Mouse (Mus musculus) intestine, embryonic 16.5 days (tissue): ENCODE measurements around the gene Ift80. TPM values are rescaled to one million over a fixed set of nuclear protein-coding genes. Genes with fewer than 3 reads are reported as not detected.

Experiments
- ATAC-seq: fragments of 200-750 bp; cut with Nextera tagmentation; 2 replicates; pipeline ENCODE4 v1.8.0; 2017; ENCODE audit warnings: moderate TSS enrichment, moderate library complexity
- H3K27ac ChIP-seq: fragments of 300-500 bp; sonication (generic); 2 replicates; pipeline ENCODE4 v1.5.1; 2014; ENCODE audit warnings: mild to moderate bottlenecking, low read length
- H3K27me3 ChIP-seq: fragments of 300-500 bp; sonication (generic); replicated peaks from 2 replicates; pipeline ENCODE4 v1.6.1; 2014; ENCODE audit warnings: low read length, control low read depth, mixed read lengths; ENCODE audit not compliant: control insufficient read depth, insufficient read depth
- H3K36me3 ChIP-seq: fragments of 300-500 bp; sonication (generic); 2 replicates; pipeline ENCODE4 v1.6.1; 2014; ENCODE audit warnings: low read length, control low read depth; ENCODE audit not compliant: control insufficient read depth, insufficient read depth
- H3K4me1 ChIP-seq: fragments of 300-500 bp; sonication (generic); 2 replicates; pipeline ENCODE4 v1.6.1; 2014; ENCODE audit warnings: low read length, control low read depth, mixed read lengths; ENCODE audit not compliant: control insufficient read depth, insufficient read depth
- H3K4me2 ChIP-seq: fragments of 300-500 bp; sonication (generic); 2 replicates; pipeline ENCODE4 v1.6.1; 2014; ENCODE audit warnings: low read depth, low read length, control low read depth
- H3K4me3 ChIP-seq: fragments of 300-500 bp; sonication (generic); 2 replicates; pipeline ENCODE4 v1.5.1; 2014; ENCODE audit warnings: mild to moderate bottlenecking, low read length
- H3K9ac ChIP-seq: fragments of 300-500 bp; sonication (generic); 2 replicates; pipeline ENCODE4 v1.6.1; 2014; ENCODE audit warnings: low read depth, low read length
- H3K9me3 ChIP-seq: fragments of 300-500 bp; sonication (generic); 2 replicates; pipeline ENCODE4 v1.6.1; 2016; ENCODE audit warnings: low read length, control low read depth; ENCODE audit not compliant: control insufficient read depth
- WGBS: fragments of 180-500 bp; shearing (Covaris S2); extraction: QIAGEN DNeasy Blood & Tissue Kit; methylation state at CpG from one replicate; pipeline ENCODE4 v1.1.7; 2014; 5-methylcytosine and 5-hydroxymethylcytosine counted together
- polyA plus RNA-seq: library from polyadenylated mRNA; unstranded; fragments of >200 nt; fragmentation: Nextera tagmentation; extraction: Ambion mirVana; gene quantifications from 2 replicates; pipeline ENCODE4 v1.2.1, GENCODE M21; 2015

Ift80 gene
- polyA plus RNA-seq, 1 experiment from 2014 or later = 8.6 TPM

GRCm38 (mm10) chr3:69005338-69006245, 1.2 kb upstream of the Ift80 start:
- H3K9me3 ChIP-seq = 0 out of 2 replicates have a peak, but pooled peaks cover 2% of the 10 kb centered on the region
- H3K27ac ChIP-seq = peak overlapping the region; percentile 96
- H3K4me1 ChIP-seq = 0 out of 2 replicates have a peak, but pooled peaks cover 8% of the 10 kb centered on the region
- H3K4me3 ChIP-seq = peak overlapping the region; percentile 98
- under 1% methylated on average over 72 of the region's 72 CpGs for WGBS
- H3K9ac ChIP-seq = peak overlapping the region; percentile 95
- ATAC-seq = peak; percentile 59
- peak overlapping the region; percentile 79 for H3K4me2 ChIP-seq
- H3K27me3 ChIP-seq = no peaks in the 10 kb centered on the region
- no peaks in the 10 kb centered on the region for H3K36me3 ChIP-seq

DNA sequence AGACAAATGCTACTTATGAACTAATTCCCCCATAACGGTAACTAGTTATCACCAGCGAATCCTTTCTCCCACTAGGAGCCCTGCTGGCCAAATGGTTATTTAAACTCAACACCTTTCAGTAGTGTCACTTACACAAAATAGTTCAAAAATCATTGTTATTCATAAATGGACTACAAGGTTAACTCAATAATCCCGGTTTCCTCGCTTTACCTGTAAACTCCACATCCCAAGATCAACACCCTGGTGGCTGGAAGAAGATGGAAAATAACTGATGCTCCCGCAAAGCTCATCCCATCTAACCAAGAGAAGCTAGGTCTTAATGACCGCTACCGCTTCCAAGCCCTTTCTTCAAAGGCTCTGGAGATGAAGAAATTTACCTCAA, 324 bp downstream of the Ift80 start:
- peak overlapping the region; percentile 55 for H3K4me2 ChIP-seq
- H3K4me1 ChIP-seq = 0 out of 2 replicates have a peak, but pooled peaks cover 8% of the 10 kb centered on the region
- H3K36me3 ChIP-seq = no peaks in the 10 kb centered on the region
- 0 out of 2 replicates have a peak overlapping the region, but pooled peaks have one; percentile 18 for H3K27ac ChIP-seq
- H3K27me3 ChIP-seq = no peaks in the 10 kb centered on the region
- peak overlapping the region; percentile 98 for H3K4me3 ChIP-seq
- 0 out of 2 replicates have a peak, but pooled peaks cover 2% of the 10 kb centered on the region for H3K9me3 ChIP-seq
- WGBS = under 1% methylated on average over 7 of the region's 7 CpGs
- no peak; the same call in 1 of the 2 replicates for ATAC-seq
- H3K9ac ChIP-seq = peak overlapping the region; percentile 71

- H3K4me2 ChIP-seq = no peak overlapping the region
Observed at GRCm38 (mm10) chr3:69002781-69003180, 1.6 kb downstream of the Ift80 start.

DNA sequence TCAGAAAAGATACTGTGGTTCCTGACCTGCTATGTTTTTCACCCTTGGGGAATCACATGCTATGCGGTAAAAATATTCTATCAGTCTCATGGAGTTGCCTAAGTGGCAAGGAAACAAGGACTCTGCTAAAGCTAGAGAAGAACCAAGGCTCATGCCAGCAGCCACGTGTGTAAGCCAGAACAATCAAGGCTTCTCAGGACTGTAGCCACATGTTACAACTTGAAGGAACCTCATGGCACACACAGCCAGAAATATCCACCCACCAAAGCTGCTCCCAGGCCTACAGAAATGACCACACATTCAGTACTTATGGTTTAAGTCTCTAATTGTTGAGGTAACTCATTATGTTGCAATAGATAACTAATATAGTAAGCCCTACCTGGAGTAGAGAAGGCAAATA, 17.8 kb downstream of the Ift80 start:
- Histone ChIP-seq H3K9me3 (no peaks in the 10 kb centered on the region), H3K9ac (no peak overlapping the region), H3K27me3 (no peaks in the 10 kb centered on the region), H3K4me3 (no peak overlapping the region), H3K27ac (no peak overlapping the region), H3K36me3 (no peaks in the 10 kb centered on the region), H3K4me1 (no peaks in the 10 kb centered on the region), H3K4me2 (no peak overlapping the region)
- ATAC-seq = no peak
- WGBS = 83% methylated on average over 2 of the region's 2 CpGs

More at GRCm38 (mm10) chr3:69002781-69003180, 1.6 kb downstream of the Ift80 start:
- Histone ChIP-seq H3K27ac (no peak overlapping the region), H3K9me3 (0 out of 2 replicates have a peak, but pooled peaks cover 2% of the 10 kb centered on the region), H3K36me3 (no peaks in the 10 kb centered on the region), H3K27me3 (no peaks in the 10 kb centered on the region), H3K9ac (no peak overlapping the region), H3K4me1 (0 out of 2 replicates have a peak, but pooled peaks cover 8% of the 10 kb centered on the region), H3K4me3 (no peak overlapping the region)
- no peak for ATAC-seq
- 92% methylated on average over 4 of the region's 4 CpGs for WGBS

GRCm38 (mm10) chr3:68980898-68981297, 23.5 kb downstream of the Ift80 start:
- Histone ChIP-seq H3K27ac (no peak overlapping the region), H3K4me2 (no peak overlapping the region), H3K4me1 (no peaks in the 10 kb centered on the region), H3K9ac (no peak overlapping the region), H3K9me3 (no peaks in the 10 kb centered on the region), H3K36me3 (no peaks in the 10 kb centered on the region), H3K27me3 (no peaks in the 10 kb centered on the region), H3K4me3 (no peak overlapping the region)
- 64% methylated on average over 9 of the region's 9 CpGs for WGBS
- ATAC-seq = no peak

DNA sequence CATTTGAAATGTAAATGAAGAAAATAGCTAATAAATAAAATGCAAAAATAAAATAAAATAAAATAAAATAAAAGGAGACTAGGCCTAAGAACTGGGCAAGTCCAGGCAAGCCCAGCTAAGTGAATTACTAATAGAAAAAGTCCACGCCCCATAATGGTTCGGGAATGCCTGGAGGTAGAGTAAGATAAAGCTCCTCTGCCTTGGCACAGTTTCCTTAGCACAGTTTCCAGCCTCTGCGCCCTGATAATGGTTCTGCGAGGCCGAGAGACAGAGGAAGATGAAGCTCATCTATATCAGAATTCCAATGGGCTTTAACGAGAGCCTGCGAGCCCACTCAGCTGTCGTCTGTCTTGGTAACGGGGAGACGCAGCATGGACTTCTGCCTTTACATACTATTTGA, 25.2 kb downstream of the Ift80 start:
- ATAC-seq = no peak
- no peak overlapping the region for H3K4me2 ChIP-seq
- no peaks in the 10 kb centered on the region for H3K36me3 ChIP-seq
- H3K4me1 ChIP-seq = no peaks in the 10 kb centered on the region
- H3K4me3 ChIP-seq = no peak overlapping the region
- H3K9me3 ChIP-seq = no peaks in the 10 kb centered on the region
- 95% methylated on average over 10 of the region's 10 CpGs for WGBS
- H3K9ac ChIP-seq = no peak overlapping the region
- H3K27ac ChIP-seq = no peak overlapping the region
- H3K27me3 ChIP-seq = no peaks in the 10 kb centered on the region

DNA sequence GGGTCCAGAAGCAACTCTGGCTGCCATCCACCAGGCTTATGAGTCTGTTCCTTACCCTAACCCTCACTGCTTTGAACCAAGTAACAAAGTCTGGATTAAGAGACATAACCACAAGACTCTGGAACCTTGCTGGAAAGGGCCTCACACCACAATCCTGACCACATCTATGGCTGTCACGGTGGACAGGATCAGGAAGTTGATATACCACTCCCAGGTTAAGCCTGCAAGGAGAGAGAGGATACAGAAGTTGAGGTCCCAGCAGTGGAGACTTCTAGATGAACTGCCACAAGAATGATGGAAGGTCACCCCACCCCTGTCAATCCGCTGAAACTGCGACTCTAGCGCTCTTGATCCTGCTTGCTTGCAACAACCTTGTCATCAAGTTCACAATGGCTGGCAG, 26.7 kb downstream of the Ift80 start:
- no peaks in the 10 kb centered on the region for H3K36me3 ChIP-seq
- no peak overlapping the region for H3K9ac ChIP-seq
- ATAC-seq = no peak
- no peaks in the 10 kb centered on the region for H3K4me1 ChIP-seq
- no peak overlapping the region for H3K4me2 ChIP-seq
- H3K27ac ChIP-seq = no peak overlapping the region
- H3K9me3 ChIP-seq = no peaks in the 10 kb centered on the region
- 96% methylated on average over 4 of the region's 4 CpGs for WGBS
- no peak overlapping the region for H3K4me3 ChIP-seq
- no peaks in the 10 kb centered on the region for H3K27me3 ChIP-seq

- Histone ChIP-seq H3K27me3 (no peaks in the 10 kb centered on the region), H3K36me3 (no peaks in the 10 kb centered on the region), H3K9me3 (no peaks in the 10 kb centered on the region), H3K9ac (no peak overlapping the region), H3K27ac (no peak overlapping the region), H3K4me1 (no peaks in the 10 kb centered on the region), H3K4me3 (no peak overlapping the region), H3K4me2 (no peak overlapping the region)
- 65% methylated on average over 9 of the region's 9 CpGs for WGBS
- no peak for ATAC-seq
Observed at GRCm38 (mm10) chr3:68975533-68976490, 28.6 kb downstream of the Ift80 start.
